Mouse (Mus musculus) MEL (cell line): ENCODE results near the gene Gabrr3. TPM values are rescaled to one million over a fixed set of nuclear protein-coding genes. Genes with fewer than 3 reads are reported as not detected.

ENCODE experiments used
- DNase-seq: peaks from one replicate; pipeline ENCODE4 v3.0.0; 2011; ENCODE audit warnings: low read depth, low spot score
- H3K27ac ChIP-seq: 2 replicates; pipeline ENCODE4 v1.5.1; 2012; ENCODE audit warnings: low read depth, mild to moderate bottlenecking, control low read depth, low read length, moderate library complexity; ENCODE audit not compliant: control insufficient read depth
- H3K27me3 ChIP-seq, 2 experiments: fragments of 150-350 bp in 1 of 2; sonication (generic) in 1 of 2; 2 replicates each; pipeline ENCODE4 v1.6.1; 2012; ENCODE audit warnings: low read length in 2 of 2, mild to moderate bottlenecking in 2 of 2, improper control_type of control experiment in 1 of 2, moderate library complexity in 1 of 2; ENCODE audit not compliant: insufficient read depth in 2 of 2, control insufficient read depth in 1 of 2
- H3K36me3 ChIP-seq, 2 experiments: 2 replicates each; pipeline ENCODE4 v1.6.1; 2012 to 2014; ENCODE audit warnings: low read length in 2 of 2, improper control_type of control experiment in 1 of 2, inconsistent platforms in 1 of 2, mild to moderate bottlenecking in 1 of 2; ENCODE audit not compliant: insufficient read depth in 2 of 2, control insufficient read depth in 1 of 2
- H3K4me1 ChIP-seq, 2 experiments: fragments of 150-350 bp in 1 of 2; sonication (generic) in 1 of 2; 2 replicates each; pipeline ENCODE4 v1.6.1; 2012; ENCODE audit warnings: low read length in 2 of 2, improper control_type of control experiment in 1 of 2, mild to moderate bottlenecking in 1 of 2; ENCODE audit not compliant: insufficient read depth in 2 of 2, control insufficient read depth in 1 of 2
- H3K4me3 ChIP-seq, 2 experiments: fragments of 150-350 bp in 1 of 2; sonication (generic) in 1 of 2; 2 replicates each; pipeline ENCODE4 v1.5.1; 2012; ENCODE audit warnings: low read depth in 2 of 2, low read length in 2 of 2, mild to moderate bottlenecking in 2 of 2, moderate library complexity in 2 of 2, control low read depth in 1 of 2, improper control_type of control experiment in 1 of 2; ENCODE audit not compliant: control insufficient read depth in 1 of 2, insufficient read depth in 1 of 2
- H3K79me2 ChIP-seq: 2 replicates; pipeline ENCODE4 v1.6.1; 2012; ENCODE audit warnings: mild to moderate bottlenecking, low read length, moderate library complexity; ENCODE audit not compliant: control insufficient read depth, poor library complexity, insufficient read depth
- H3K9ac ChIP-seq: 2 replicates; pipeline ENCODE4 v1.6.1; 2012; ENCODE audit warnings: low read depth, mild to moderate bottlenecking, control low read depth, low read length, moderate library complexity; ENCODE audit not compliant: control insufficient read depth, poor library complexity, severe bottlenecking
- H3K9me3 ChIP-seq: fragments of 150-350 bp; sonication (generic); replicated peaks from 2 replicates; pipeline ENCODE4 v1.6.1; 2012; ENCODE audit warnings: mild to moderate bottlenecking, low read length, improper control_type of control experiment, moderate library complexity; ENCODE audit not compliant: insufficient read depth
- BHLHE40 ChIP-seq: IDR thresholded peaks from 2 replicates; pipeline ENCODE4 v1.6.1; 2012; ENCODE audit warnings: low read depth, mild to moderate bottlenecking, inconsistent platforms, low read length, improper control_type of control experiment, borderline replicate concordance
- CHD2 ChIP-seq: IDR thresholded peaks from 2 replicates; pipeline ENCODE4 v1.6.1; 2011; ENCODE audit warnings: low read length, improper control_type of control experiment
- CTCF ChIP-seq, 3 experiments: IDR thresholded peaks in 2 of 3; conservative IDR thresholded peaks in 1 of 3; 2 replicates each; pipeline ENCODE4 v1.5.1; 2011 to 2012; ENCODE audit warnings: low read length in 3 of 3, low read depth in 2 of 3, mild to moderate bottlenecking in 2 of 3, improper control_type of control experiment in 1 of 3, inconsistent platforms in 1 of 3, mixed read lengths in 1 of 3, moderate library complexity in 1 of 3; ENCODE audit not compliant: control insufficient read depth in 1 of 3, insufficient read depth in 1 of 3, poor library complexity in 1 of 3, severe bottlenecking in 1 of 3
- ELF1 ChIP-seq: IDR thresholded peaks from 2 replicates; pipeline ENCODE4 v1.6.1; 2014; ENCODE audit warnings: low read depth, mild to moderate bottlenecking, inconsistent platforms, low read length, improper control_type of control experiment, moderate library complexity
- EP300 ChIP-seq, 2 experiments: IDR thresholded peaks; 2 replicates each; pipeline ENCODE4 v1.6.1; 2011; ENCODE audit warnings: improper control_type of control experiment in 2 of 2, low read length in 2 of 2, low read depth in 1 of 2, mild to moderate bottlenecking in 1 of 2
- GATA1 ChIP-seq: IDR thresholded peaks from 2 replicates; pipeline ENCODE4 v1.6.1; 2011; ENCODE audit warnings: low read depth, low read length, improper control_type of control experiment
- HCFC1 ChIP-seq: IDR thresholded peaks from 2 replicates; pipeline ENCODE4 v1.6.1; 2012; ENCODE audit warnings: low read depth, mild to moderate bottlenecking, inconsistent platforms, low read length, improper control_type of control experiment, moderate library complexity
- MAX ChIP-seq: IDR thresholded peaks from 2 replicates; pipeline ENCODE4 v1.6.1; 2011; ENCODE audit warnings: low read length, improper control_type of control experiment
- MXI1 ChIP-seq: IDR thresholded peaks from 2 replicates; pipeline ENCODE4 v1.6.1; 2011; ENCODE audit warnings: mild to moderate bottlenecking, low read depth, low read length, improper control_type of control experiment
- MYC ChIP-seq: IDR thresholded peaks from 2 replicates; pipeline ENCODE4 v1.6.1; 2011; ENCODE audit warnings: low read depth, mild to moderate bottlenecking, low read length, improper control_type of control experiment, moderate library complexity
- NRF1 ChIP-seq: IDR thresholded peaks from 2 replicates; pipeline ENCODE4 v1.6.1; 2014; ENCODE audit warnings: low read depth, mild to moderate bottlenecking, inconsistent platforms, low read length, improper control_type of control experiment, moderate library complexity; ENCODE audit not compliant: poor library complexity, insufficient read depth, severe bottlenecking
- POLR2AphosphoS2 ChIP-seq: IDR thresholded peaks from 2 replicates; pipeline ENCODE4 v1.6.1; 2011; ENCODE audit warnings: low read length, improper control_type of control experiment
- POLR2AphosphoS5 ChIP-seq: IDR thresholded peaks from 2 replicates; pipeline ENCODE4 v1.6.1; 2012; ENCODE audit warnings: low read depth, borderline replicate concordance, mild to moderate bottlenecking, inconsistent platforms, low read length, moderate library complexity, mixed read lengths
- RAD21 ChIP-seq: IDR thresholded peaks from 2 replicates; pipeline ENCODE4 v1.6.1; 2011; ENCODE audit warnings: mild to moderate bottlenecking, low read depth, low read length, improper control_type of control experiment
- SMC3 ChIP-seq: IDR thresholded peaks from 2 replicates; pipeline ENCODE4 v1.6.1; 2011; ENCODE audit warnings: low read depth, low read length, improper control_type of control experiment
- TAL1 ChIP-seq: IDR thresholded peaks from 2 replicates; pipeline ENCODE4 v1.6.1; 2012; ENCODE audit warnings: mild to moderate bottlenecking, inconsistent platforms, low read length, moderate library complexity, mixed read lengths
- TCF12 ChIP-seq: IDR thresholded peaks from 2 replicates; pipeline ENCODE4 v1.6.1; 2014; ENCODE audit warnings: low read depth, mild to moderate bottlenecking, inconsistent platforms, low read length, improper control_type of control experiment, moderate library complexity
- UBTF ChIP-seq: IDR thresholded peaks from 2 replicates; pipeline ENCODE4 v1.6.1; 2012; ENCODE audit warnings: low read depth, mild to moderate bottlenecking, inconsistent platforms, low read length, improper control_type of control experiment, moderate library complexity, borderline replicate concordance; ENCODE audit not compliant: insufficient read depth
- USF2 ChIP-seq, 2 experiments: IDR thresholded peaks; 2 replicates each; pipeline ENCODE4 v1.6.1; 2011 to 2012; ENCODE audit warnings: improper control_type of control experiment in 2 of 2, low read length in 2 of 2, borderline replicate concordance in 1 of 2, inconsistent platforms in 1 of 2, low read depth in 1 of 2, mild to moderate bottlenecking in 1 of 2; ENCODE audit not compliant: insufficient read depth in 1 of 2
- ZC3H11A ChIP-seq: IDR thresholded peaks from 2 replicates; pipeline ENCODE4 v1.6.1; 2012; ENCODE audit warnings: low read depth, mild to moderate bottlenecking, inconsistent platforms, low read length, improper control_type of control experiment
- polyA plus RNA-seq, 2 experiments: library from polyadenylated mRNA; stranded (reverse) in 1 of 2; unstranded in 1 of 2; fragments of >175 nt in 1 of 2; fragments of >200 nt in 1 of 2; gene quantifications; 2 replicates each; pipeline versions ENCODE4 v1.2.1 to v1.2.4; 2012; ENCODE audit warnings: low replicate concordance in 2 of 2, low read depth in 1 of 2; ENCODE audit not compliant: insufficient read length in 2 of 2, insufficient read depth in 1 of 2, missing spikeins in 1 of 2
- total RNA-seq: library from RNA; depleted of rRNA; stranded (reverse); fragments of 300-350 nt; gene quantifications from 2 replicates; pipeline ENCODE4 v1.2.3, GENCODE M21; 2012

Gabrr3 gene
- total and polyA plus RNA-seq, 3 experiments: not detected

- H3K36me3 ChIP-seq: peaks cover 0 to 17% of the 10 kb centered on the region in 2 experiments; a peak in 2 of 4 replicates
- no peak for TF ChIP-seq POLR2AphosphoS5
- TF ChIP-seq SMC3: no peak
- TF ChIP-seq POLR2AphosphoS2: no peak
- TF ChIP-seq NRF1: no peak
- no peak for TF ChIP-seq CTCF (IDR thresholded peaks at IDR 0.05 in 2 of 3, conservative IDR thresholded peaks at IDR 0.05 in 1 of 3; ENCODE audit: control insufficient read depth in 1 of 3, insufficient read depth in 1 of 3, low read depth in 2 of 3, low read length in 3 of 3, poor library complexity in 1 of 3, severe bottlenecking in 1 of 3)
- no peak for TF ChIP-seq CHD2
- TF ChIP-seq MAX: no peak
- peak overlapping the region; percentile 88 to 99 for H3K4me3 ChIP-seq
- H3K79me2 ChIP-seq: peaks cover 18% of the 10 kb centered on the region
- H3K9me3 ChIP-seq: no peaks in the 10 kb centered on the region
- H3K9ac ChIP-seq: peak overlapping the region; percentile 98
- H3K4me1 ChIP-seq: peaks cover 0 to 1% of the 10 kb centered on the region in 2 experiments; a peak in 3 of 4 replicates
- no peak overlapping the region for H3K27ac ChIP-seq
- H3K27me3 ChIP-seq: no peaks in the 10 kb centered on the region
- peak; percentile 36 for DNase-seq
These were observed 65.4 kb downstream of the Gabrr3 start for GRCm38 (mm10) chr16:59472546-59472945.

GRCm38 (mm10) chr16:59474788-59475187 lies 67.7 kb downstream of the Gabrr3 start:
- peaks cover 0 to 4% of the 10 kb centered on the region in 2 experiments; a peak in 3 of 4 replicates for H3K4me1 ChIP-seq
- TF ChIP-seq MYC (no peak), CTCF (IDR thresholded peaks at IDR 0.05 in 2 of 3, conservative IDR thresholded peaks at IDR 0.05 in 1 of 3; ENCODE audit: control insufficient read depth in 1 of 3, insufficient read depth in 1 of 3, low read depth in 2 of 3, low read length in 3 of 3, poor library complexity in 1 of 3, severe bottlenecking in 1 of 3) (peak; percentile 64 to 75 (median 66)), MXI1 (no peak), POLR2AphosphoS2 (no peak), HCFC1 (no peak), SMC3 (peak; percentile 61), RAD21 (peak; percentile 42), USF2 (IDR thresholded peaks at IDR 0.05; ENCODE audit: borderline replicate concordance in 1 of 2, insufficient read depth in 1 of 2, low read depth in 1 of 2, low read length in 2 of 2) (no peak)
- peak; percentile 52 for DNase-seq
- no peak overlapping the region for H3K9ac ChIP-seq
- H3K27ac ChIP-seq: no peak overlapping the region
- no peaks in the 10 kb centered on the region for H3K9me3 ChIP-seq
- H3K36me3 ChIP-seq: peaks cover 2 to 23% of the 10 kb centered on the region in 2 experiments; a peak in 3 of 4 replicates
- H3K27me3 ChIP-seq: no peaks in the 10 kb centered on the region
- peaks cover 18% of the 10 kb centered on the region for H3K79me2 ChIP-seq
- H3K4me3 ChIP-seq: no peak overlapping the region

- no peaks in the 10 kb centered on the region for H3K9me3 ChIP-seq
- H3K27ac ChIP-seq: no peak overlapping the region
- H3K79me2 ChIP-seq: peaks cover 9% of the 10 kb centered on the region
- TF ChIP-seq ELF1: no peak
- no peak for TF ChIP-seq BHLHE40
- TF ChIP-seq TAL1: no peak; the same call in 1 of the 2 replicates
- peak; percentile 33 to 69; a peak in 3 of 4 replicates for TF ChIP-seq EP300 (IDR thresholded peaks at IDR 0.05; ENCODE audit: low read depth in 1 of 2, low read length in 2 of 2)
- TF ChIP-seq TCF12: 0 out of 2 replicates have a peak, but pooled peaks have one; percentile 6
- TF ChIP-seq UBTF: no peak
- TF ChIP-seq GATA1: peak; percentile 67
- TF ChIP-seq MYC: no peak
- no peak for TF ChIP-seq ZC3H11A
- H3K27me3 ChIP-seq: no peaks in the 10 kb centered on the region
- no peak overlapping the region for H3K4me3 ChIP-seq
- peaks cover 0 to 4% of the 10 kb centered on the region in 2 experiments; a peak in 1 of 4 replicates for H3K4me1 ChIP-seq
- H3K36me3 ChIP-seq: peaks cover 8 to 17% of the 10 kb centered on the region in 2 experiments
- H3K9ac ChIP-seq: no peak overlapping the region
- DNase-seq: peak; percentile 56
These were observed 70.8 kb downstream of the Gabrr3 start for GRCm38 (mm10) chr16:59477955-59478354.
